Mouse (Mus musculus) cerebellum, postnatal 4 days (tissue): ENCODE measurements around the gene Ski.

Experiments
- DNase-seq, 2 experiments: peaks; one replicate each; pipeline ENCODE4 v3.0.0; 2022; ENCODE audit warnings: low spot score in 2 of 2, mixed read lengths in 1 of 2

Ski gene

DNA sequence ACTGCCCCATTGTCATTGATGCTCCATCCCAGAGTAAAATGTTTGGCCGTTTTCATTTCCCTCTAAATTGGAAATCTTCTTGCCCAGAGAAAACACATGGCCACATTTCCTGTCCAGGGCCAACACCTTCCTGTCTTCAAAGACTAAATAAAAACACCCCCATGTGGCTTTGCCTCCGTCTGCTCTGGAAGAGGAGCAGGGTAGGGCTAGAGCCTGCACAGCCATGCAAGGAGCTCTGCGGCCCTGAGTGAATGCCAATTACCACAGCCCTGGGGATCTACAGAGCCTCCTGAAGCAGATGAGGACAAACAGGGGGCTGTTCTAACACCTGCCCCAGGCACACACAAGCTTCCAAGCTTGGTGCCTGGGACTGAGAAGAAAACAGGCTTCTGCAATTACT is 46.2 kb downstream of the Ski start:
- no peak for DNase-seq

DNA sequence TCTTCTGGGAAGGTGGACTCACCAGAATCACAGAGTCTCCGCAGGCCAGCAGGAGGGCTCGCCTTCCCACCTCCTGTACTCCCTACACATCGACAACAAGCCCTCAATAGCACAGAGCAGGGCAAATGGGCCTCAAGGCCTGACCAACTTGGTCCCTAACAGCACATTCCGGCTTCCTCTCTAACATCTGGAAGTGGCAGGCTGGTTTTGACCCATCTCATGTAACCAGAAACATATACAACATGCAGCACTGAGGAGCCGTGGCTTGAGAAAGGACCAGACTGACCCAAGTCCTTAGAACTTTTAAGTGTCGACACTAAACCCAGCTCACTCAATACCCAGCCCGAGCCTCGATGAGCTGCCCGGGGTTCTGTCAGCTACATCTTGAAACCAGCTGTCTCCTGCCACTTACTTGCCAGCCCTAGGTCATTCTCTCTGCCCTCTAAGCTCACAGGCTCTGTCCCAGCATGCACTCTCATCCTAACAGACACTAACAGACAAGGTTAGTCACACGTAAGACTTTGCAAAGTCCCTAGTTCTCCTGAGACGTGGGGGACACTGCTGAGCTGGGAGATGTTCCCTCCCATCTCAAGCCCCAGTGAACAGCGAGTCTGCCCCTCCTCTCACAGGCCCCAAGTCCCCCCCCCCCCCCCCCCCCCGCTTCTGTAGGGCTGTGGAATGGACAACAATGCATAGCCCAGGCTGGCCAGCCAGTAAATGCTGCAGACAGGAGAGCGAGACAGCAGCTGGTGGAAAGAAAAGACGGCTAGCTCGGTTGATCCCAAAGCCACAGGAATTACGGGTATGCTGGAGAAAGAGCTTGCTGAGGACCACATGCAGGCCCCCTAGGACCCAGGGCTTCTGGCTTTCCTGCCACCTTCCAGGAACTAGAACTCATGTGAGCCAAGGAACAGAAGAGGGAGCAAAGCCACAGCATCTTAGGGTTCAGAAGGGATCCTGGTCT is 48.3 kb downstream of the Ski start:
- no peak for DNase-seq

DNA sequence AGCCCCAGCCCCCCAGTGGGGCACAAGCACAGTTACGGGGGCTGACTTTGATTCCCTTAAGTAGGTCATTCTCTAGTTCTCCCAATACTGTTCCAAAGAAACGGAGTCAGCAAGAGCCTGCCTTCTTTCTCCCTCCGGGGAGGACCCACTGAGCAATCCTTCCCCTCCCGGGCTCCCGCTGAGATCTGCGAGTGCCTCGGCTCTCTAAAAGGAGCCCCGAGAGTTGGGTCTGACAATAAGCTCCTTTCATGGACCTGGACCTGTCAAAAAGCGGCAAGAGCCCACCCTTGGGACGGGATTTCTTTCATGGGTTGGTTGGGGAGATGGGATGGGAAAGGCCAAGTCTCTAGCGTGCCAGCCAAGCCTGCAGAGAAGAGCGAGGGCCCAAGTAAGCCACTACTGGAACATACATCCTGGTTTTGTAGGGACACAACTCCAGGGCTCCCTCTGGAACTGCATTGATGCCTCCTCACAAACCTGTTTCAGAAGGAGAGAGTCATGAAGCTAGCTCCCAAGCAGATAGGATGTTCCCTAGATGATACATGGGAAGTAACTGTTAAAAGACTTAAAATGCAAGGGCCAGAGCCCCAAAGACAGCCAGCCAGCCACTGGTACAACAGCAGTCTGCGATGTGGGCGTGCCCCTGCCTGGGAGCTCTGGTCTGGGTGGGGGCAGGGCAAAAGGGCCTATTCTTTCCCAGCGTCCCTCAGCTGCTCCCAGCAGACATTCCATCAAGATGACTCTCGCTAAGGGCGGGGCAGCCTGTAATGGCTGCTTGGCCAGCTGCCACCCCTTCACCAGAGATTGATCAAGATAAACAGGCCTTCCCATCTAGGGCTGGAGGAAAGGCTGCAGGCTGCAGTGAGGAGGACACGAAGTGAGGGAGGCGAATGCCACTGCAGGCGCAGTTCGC is 49.2 kb downstream of the Ski start:
- DNase-seq: peak in 1 of 2 experiments; percentile 69

DNA sequence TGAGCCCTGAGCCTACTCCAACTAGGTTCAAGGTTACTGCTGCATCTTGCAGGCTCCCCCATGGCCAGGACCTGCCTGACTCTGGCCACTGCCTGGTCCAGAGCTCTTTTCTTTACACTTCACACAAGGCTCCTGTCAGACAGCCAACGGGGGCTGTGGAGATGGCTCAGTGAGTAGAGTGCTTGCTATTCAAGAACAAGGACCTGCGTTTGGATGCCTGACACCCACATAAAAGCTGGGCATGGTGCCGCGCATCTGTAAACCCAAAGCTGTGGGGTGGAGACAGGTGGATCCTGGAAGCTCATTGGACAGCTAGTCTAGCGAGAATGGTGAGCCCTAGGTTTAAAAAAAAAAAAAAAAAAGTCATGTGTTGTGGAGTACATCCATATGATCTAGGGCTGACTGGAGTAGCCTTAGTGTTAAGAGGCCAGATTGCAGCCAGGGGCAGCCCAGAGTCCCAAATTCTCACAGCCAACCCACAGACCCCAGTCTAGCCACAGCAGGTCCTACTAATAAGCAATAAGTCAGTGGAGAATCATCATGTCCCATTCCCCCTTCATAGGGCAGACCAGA is 50.3 kb downstream of the Ski start:
- DNase-seq: no peak

DNA sequence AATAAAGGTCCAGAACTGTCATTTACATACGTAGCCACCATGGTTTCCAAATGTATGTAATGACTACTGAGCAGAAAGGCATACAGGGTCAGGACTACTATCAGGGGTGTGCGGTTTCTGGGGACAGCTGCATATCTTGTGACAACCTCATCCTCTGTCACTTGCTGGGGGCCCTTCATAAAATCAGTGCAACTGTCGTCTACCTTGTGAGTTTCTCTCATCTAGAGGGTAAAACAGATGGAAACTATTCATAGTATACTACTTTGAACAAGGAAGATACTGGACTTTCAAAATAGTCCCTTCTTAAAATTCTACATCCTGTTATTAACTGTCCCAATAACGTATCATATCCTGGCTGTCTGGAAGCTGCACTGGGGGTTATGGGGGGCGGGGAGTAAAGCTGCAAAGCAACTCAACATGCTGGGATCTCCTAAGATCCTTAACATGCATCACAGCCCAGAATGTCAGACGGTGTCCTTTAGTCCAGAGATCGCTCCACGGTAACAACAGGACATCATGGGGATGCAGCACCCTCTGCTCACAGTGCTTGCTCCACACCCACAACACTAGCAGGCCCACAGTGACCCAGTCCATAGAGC is 51.7 kb downstream of the Ski start:
- DNase-seq: no peak

DNA sequence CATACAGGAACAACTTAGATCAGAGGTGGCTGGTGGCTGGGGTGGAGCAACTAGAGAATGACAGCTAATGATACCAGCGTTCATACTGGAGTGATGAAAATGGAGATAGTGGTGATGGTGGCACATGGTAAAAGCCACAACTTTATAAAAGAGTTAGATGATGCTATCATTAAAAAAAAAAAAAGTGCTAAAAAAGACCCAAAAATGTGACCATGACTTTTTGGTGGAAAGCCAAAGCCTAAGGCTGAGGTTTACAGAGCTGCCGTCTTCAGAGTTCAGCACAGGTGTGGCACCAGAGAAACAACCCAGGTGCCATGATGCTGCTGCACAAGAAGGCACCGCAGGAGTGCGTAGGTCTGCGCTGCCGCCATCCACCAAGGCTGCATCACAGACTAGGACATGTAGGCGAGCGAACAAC is 53.5 kb downstream of the Ski start:
- no peak for DNase-seq

DNA sequence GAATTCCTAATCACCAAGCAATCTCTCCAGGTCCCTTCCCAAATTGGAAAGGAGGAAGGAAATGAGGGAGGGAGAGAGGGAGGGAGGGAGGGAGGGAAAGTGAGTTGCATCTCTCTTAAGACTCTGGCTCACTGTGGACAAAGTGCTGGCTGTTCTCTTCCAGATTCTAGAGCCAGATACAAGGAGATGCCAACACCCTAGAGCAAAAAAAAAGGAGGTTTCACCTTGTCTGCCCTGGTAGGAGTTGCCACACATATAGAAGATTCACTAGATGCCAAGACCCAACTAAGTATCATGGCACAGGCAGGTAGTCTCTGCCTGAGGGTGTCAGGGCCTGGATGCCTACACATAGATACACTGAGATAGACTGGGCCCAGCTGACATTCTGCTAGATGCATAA is 56.5 kb downstream of the Ski start:
- DNase-seq: no peak

DNA sequence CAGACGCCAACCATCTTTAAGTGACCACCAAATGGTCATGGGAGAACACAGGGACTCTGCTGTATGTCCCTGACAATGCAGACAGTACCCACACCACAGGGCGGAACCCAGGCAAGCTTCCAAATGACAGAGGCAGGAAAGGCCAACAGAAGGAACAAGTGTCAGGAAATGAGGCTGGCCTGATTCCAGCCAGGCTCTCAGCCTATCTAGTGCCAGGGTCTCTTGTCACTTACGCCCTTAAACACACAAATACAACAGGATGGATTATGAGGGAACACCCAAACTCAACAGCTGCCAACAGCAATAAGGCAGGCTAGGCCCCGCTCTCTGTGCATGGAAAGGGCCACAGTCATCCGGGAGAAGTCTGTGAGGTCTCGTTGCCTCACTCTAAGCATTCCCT is 57.8 kb downstream of the Ski start:
- DNase-seq: peak in 1 of 2 experiments; percentile 55

DNA sequence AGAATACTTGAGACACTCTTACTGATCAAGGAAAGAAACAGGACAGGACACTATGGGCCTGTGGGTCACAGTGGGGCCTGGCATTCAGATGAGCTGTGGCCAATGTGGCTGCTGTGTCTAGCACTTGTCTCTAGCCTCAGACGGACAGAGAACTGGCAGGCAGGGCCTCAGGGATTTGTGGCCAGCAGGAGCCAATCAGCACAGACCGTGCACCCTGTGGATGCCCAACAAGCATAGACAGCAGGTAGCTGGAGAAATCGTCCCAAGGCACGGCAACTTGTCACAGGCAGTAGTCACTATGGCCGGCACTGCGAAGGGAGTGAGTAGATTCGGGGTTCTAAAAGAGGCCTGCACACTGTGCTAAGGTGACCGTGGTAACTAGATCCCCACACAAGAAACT is 58.7 kb downstream of the Ski start:
- no peak for DNase-seq

DNA sequence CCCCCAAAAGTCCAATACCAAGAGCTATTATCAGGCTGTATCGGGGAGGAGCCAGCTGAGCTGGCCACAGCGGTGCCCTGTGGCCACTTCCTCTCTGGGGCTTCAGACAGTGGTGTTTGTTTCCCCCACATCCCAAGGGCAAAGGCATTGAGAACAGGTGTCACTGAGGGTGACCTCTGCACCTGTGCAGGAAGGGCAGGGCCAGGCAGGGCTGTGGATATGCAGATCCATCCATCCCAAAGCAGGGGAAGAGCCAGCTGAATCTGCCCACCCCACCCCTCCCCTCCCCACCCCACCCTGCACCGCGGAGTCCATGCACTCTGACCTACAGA is 59.1 kb downstream of the Ski start:
- DNase-seq: no peak

DNA sequence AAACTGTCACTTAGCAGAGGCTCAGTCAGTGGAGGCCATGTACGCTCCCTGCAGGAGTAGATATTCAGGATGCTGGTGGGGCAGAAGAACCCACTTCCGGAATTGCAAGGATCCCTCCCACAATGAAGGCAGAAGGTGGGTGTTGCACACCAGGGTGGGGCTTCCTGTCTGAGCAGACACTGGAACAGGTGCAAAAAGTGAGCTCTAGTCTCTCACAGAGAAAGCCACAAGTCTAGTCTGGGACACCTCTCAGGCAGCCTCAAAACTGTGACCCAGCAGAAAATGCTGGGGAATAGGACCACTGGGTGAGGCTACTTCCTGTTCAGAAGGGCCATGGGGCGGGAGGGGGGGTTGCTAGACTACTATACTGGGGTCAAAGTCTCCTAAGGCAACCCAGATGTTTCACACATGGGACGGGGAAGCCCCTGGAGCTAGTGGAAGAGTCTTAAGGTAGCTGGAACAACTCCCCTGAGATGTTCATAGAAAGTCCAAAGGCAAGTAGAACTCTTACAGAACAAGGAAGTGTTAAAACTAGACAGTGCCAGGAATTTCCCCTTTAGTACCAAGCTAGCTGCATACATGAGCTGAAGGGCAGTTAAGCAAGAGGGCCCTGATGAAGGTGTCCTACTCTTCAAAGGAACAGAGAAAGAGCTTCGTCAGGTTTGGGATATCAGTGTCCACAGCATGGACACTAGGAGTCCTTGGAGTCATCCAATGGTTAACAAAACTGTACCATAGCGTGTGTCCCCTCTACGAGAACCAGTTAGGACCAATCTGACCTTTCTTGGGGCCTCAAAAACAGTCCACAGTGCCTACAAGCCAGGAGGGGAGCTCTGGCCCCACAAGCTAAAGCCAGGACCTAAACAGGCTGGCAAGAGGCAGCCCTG is 59.7 kb downstream of the Ski start:
- no peak for DNase-seq

DNA sequence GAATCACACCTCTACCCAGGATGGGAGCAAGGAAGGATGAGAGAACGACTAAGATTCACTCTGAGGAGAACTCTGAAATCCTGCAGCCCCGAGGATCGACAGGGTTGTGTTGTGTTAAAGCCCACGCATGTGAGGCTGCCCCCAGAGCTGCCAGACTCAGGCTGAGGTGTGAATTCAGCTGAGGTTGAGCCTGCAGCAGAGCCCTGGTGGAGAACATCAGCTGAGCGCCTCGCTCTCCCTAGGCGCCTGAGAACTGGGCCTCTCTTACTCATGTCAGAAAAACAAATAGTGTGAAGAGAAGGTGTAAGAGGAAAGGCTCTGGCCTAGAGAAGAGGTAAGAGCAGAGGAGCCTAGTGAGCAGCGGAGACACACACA is 63.9 kb downstream of the Ski start:
- DNase-seq: no peak

DNA sequence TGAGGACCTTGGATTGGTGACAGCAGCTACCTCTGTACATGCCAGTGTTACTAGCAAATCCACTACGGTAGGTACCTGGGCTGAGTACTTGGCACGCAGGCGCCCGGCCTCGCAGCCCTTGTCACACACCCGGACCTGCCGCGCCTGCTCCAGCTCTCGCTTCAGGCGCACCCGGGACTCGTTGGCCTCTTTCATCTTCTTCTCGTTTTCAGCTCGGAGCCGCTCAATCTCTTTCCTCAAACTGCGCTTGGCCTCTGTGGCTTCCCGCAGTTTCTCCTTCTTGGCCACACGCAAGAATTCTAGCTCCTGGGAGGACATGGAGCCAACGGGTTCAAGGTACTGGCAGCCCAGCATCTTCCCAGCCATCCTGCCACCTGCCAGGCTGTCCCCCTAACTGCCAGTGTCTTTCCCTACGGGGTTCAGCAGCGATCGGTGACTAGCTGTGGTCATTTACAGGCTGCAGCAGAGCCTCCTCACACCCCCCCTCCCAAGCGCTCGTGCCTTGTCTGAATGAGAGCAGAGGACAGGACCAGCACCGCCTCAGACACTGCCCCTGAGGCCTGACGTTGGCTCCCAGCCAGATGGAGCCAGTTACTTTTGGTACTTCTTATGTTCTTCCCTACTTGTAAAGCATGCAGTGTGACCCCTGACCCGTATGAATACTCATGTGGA is 64.4 kb downstream of the Ski start:
- DNase-seq: no peak

DNA sequence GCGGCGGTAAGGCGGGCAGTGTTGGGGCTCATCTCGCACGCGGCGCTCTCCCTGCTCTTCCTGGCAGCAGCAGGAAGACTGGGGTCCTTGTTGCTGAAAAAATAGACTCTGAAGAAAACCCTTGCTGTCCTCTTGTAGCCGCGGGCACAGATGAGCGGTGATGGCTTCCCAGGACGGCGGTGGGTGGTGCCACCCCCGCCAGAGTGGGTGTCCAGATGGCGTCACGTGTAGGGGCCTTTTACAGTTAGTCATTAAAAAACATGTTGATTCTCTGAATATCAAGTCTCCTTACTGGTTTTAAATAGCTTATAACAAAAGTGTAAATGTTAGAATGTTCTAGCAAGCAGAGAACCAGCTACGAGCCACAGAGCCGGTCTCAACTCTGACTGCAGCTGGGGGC is 65.7 kb downstream of the Ski start:
- DNase-seq: no peak

DNA sequence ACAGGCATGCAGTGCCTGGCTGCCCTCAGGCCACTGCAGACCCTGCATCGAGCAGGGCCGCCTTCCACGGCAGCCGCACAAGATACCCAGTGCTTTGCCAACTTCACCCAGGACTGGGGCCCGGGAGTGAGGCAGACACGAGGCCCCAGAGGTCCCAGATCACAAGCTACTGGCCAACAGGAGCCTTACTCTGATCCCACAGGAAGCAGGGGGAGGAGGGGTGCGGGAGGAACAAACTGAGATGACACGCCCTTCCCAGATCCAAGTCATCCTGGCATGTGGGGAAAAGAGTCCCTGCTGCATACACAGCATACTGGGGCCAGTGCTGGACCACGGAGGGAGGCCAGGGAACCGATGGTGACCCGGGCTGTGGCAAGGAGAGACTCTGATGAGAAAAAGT is 67.4 kb downstream of the Ski start:
- no peak for DNase-seq

DNA sequence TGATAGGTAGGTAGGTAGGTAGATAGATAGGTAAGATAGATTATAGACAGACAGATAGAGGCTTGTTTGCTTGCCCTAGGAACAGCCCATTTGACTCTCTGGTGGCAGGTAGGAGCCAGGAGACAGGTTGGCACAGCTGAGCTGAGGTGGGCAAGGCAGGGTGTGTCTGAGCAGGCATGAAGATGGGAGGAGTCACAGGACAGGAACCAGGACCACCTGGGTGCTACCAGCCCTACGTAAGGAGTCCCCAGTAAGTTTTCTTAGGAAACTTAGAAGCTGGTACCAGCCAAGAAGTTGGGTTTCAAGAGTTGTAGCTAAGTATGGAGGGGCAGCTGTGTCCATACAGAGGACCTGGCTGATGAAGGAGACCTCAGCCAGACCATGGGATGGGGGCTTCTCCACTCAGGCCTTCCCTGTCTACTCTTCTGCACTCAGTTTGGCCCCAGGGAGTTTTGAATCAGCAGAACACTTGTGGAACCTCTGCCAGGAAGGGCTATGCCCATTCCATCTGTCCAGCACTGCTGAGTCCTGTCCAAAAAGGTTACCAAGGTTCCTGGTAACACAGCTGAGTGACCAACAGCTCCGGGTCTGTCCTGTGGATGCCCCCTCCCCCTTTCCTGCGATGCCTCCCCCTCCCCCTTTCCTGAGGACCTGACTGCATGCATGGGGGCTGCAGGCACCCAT is 68.9 kb downstream of the Ski start:
- no peak for DNase-seq

DNA sequence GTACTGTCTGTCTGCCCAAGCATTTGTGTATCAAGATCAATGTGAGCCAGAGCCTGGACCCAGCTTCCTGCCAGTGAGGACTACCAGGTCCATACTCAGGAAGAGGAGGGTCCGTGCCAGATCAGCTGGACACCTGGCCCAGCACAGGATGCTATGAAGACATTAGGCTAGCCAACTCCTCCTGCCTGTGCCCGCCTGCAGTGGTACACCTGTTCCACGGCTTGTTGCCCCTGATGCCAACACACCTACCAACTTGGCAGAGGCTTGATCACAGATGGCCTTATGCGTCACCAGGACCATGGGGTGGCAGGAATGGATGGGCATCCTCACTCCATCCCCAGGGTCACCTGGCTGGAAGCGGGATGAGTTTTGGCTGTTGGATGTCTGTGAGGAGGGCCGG is 69.9 kb downstream of the Ski start:
- DNase-seq: peak in 1 of 2 experiments; percentile 41

DNA sequence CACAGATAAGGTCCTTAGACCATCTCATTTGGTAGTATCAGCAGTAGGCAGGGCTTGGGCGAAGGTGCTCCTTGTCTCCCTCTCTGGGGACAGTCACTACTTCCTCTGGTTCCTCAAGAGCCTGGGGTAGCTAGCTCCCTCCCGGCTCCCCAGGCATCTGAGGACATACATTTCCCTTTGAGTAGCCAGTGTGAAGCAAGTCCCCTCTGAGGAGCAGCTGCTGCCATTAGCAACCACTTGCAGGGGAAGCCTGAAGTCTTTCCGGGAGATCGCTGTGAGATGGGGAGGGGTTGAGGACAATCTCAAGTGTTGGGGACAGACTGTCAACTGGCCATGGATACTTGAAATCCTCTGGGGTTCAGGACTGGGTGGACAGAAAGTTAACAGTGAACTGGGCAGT is 70.5 kb downstream of the Ski start:
- no peak for DNase-seq

DNA sequence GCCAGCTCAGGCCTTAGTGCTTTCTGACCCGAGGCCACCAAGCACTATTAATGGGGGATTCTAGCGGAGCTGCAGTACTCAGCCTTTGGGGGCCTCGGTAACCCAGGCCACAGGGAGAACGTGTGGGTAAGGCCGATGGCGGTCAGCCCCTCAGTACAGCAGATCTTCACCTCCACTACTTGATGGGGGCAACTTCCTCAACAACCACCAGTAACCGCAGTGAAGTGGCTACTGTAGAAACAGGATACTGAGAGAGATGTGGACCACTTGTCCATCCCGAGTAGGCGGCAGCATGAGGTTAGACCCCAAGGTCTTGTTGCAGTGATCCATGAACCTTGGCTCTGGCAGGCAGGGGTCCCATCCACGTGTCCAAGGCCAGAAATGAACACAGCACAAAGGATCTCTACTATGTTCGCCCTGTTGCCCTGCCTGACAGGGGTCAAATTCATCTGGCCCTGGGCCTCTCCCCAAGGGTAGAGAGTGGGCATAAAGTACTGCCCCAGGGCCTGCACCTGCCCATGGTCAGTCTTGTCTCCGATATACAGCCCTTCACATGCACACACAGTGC is 71.1 kb downstream of the Ski start:
- no peak for DNase-seq
